Mouse (Mus musculus) limb, embryonic 10.5 days (tissue): Measurements from ENCODE around the gene Zfp638. TPM values are rescaled to one million over a fixed set of nuclear protein-coding genes. Genes with fewer than 3 reads are reported as not detected.
"Not testable (repeated sequence)": the region's sequence is repeated elsewhere in the genome, so short reads cannot be mapped to it uniquely, and the experiment has no call there.

Experiments used
- DNase-seq: peaks from one replicate; pipeline ENCODE4 v3.0.0-alpha.2; 2017; ENCODE audit warnings: low spot score
- H3K27ac ChIP-seq: fragments of 300-500 bp; sonication (generic); 2 replicates; pipeline ENCODE4 v1.5.1; 2016; ENCODE audit warnings: mild to moderate bottlenecking
- H3K27me3 ChIP-seq: fragments of 300-500 bp; sonication (generic); 2 replicates; pipeline ENCODE4 v1.6.1; 2016; ENCODE audit warnings: low read depth, mild to moderate bottlenecking; ENCODE audit not compliant: poor library complexity, severe bottlenecking
- H3K36me3 ChIP-seq: fragments of 300-500 bp; sonication (generic); 2 replicates; pipeline ENCODE4 v1.6.1; 2016; ENCODE audit warnings: mild to moderate bottlenecking, moderate library complexity
- H3K4me1 ChIP-seq: fragments of 300-500 bp; sonication (generic); 2 replicates; pipeline ENCODE4 v1.6.1; 2016
- H3K4me3 ChIP-seq: fragments of 300-500 bp; sonication (generic); 2 replicates; pipeline ENCODE4 v1.5.1; 2016; ENCODE audit warnings: mild to moderate bottlenecking, moderate library complexity
- H3K9me3 ChIP-seq: fragments of 300-500 bp; sonication (generic); replicated peaks from 2 replicates; pipeline ENCODE4 v1.6.1; 2016; ENCODE audit warnings: mild to moderate bottlenecking
- WGBS: fragments of 180-500 bp; shearing (Covaris S2); methylation state at CpG from one replicate; pipeline ENCODE4 v1.1.7; 2016; 5-methylcytosine and 5-hydroxymethylcytosine counted together
- polyA plus RNA-seq: library from polyadenylated mRNA; unstranded; fragments of >200 nt; fragmentation: Nextera tagmentation; extraction: Ambion mirVana; gene quantifications from 2 replicates; pipeline ENCODE4 v1.2.1, GENCODE M21; 2016

The Zfp638 gene
- 59.7 and 69.6 TPM in 2 replicates for polyA plus RNA-seq

- H3K27me3 ChIP-seq = peaks cover 27% of the 10 kb centered on the region
- no peaks in the 10 kb centered on the region for H3K36me3 ChIP-seq
- H3K4me3 ChIP-seq = peak within 1 kb of the TSS; percentile 60
- under 1% methylated on average over 50 of the region's 50 CpGs for WGBS
- peaks cover 14% of the 10 kb centered on the region for H3K4me1 ChIP-seq
- peak within 1 kb of the TSS; percentile 63 for H3K27ac ChIP-seq
- DNase-seq = peak; percentile 95
- no peaks in the 10 kb centered on the region for H3K9me3 ChIP-seq
Observed at GRCm38 (mm10) chr6:83866954-83867597, at the start of gene Zfp638. Gene Zfp638, plus strand, starts transcription at chr6:83867109.

- Histone ChIP-seq H3K9me3 (no peaks in the 10 kb centered on the region), H3K27me3 (no peaks in the 10 kb centered on the region), H3K36me3 (peaks cover 47% of the 10 kb centered on the region), H3K4me3 (no peak overlapping the region), H3K4me1 (no peaks in the 10 kb centered on the region), H3K27ac (no peak overlapping the region)
- DNase-seq = no peak
- 86% methylated on average over 1 of the region's 1 CpGs for WGBS
Observed at GRCm38 (mm10) chr6:83818996-83819395, 47.9 kb upstream of the Zfp638 start.

- WGBS = 92% methylated on average over 2 of the region's 2 CpGs
- Histone ChIP-seq H3K27ac (no peak overlapping the region), H3K27me3 (no peaks in the 10 kb centered on the region), H3K9me3 (no peaks in the 10 kb centered on the region), H3K4me3 (no peak overlapping the region), H3K36me3 (peaks cover 28% of the 10 kb centered on the region), H3K4me1 (no peaks in the 10 kb centered on the region)
- DNase-seq = no peak
Observed at GRCm38 (mm10) chr6:83820727-83821515, 46.0 kb upstream of the Zfp638 start.

GRCm38 (mm10) chr6:83821856-83822255 is 45.1 kb upstream of the Zfp638 start:
- Histone ChIP-seq H3K4me1 (no peaks in the 10 kb centered on the region), H3K9me3 (no peaks in the 10 kb centered on the region), H3K27ac (no peak overlapping the region), H3K36me3 (peaks cover 24% of the 10 kb centered on the region), H3K27me3 (no peaks in the 10 kb centered on the region), H3K4me3 (no peak overlapping the region)
- WGBS = 95% methylated on average over 2 of the region's 2 CpGs
- no peak for DNase-seq

- no peak for DNase-seq
- Histone ChIP-seq H3K27me3 (no peaks in the 10 kb centered on the region), H3K9me3 (no peaks in the 10 kb centered on the region), H3K27ac (peak overlapping the region; percentile 92), H3K36me3 (peaks cover 18% of the 10 kb centered on the region; the same call in 1 of the 2 replicates), H3K4me1 (peaks cover 19% of the 10 kb centered on the region), H3K4me3 (peak overlapping the region; percentile 68)
- 1% methylated on average over 35 of the region's 35 CpGs for WGBS
Observed at GRCm38 (mm10) chr6:83830941-83831605, 35.8 kb upstream of the Zfp638 start.

- no peaks in the 10 kb centered on the region for H3K9me3 ChIP-seq
- H3K27me3 ChIP-seq = no peaks in the 10 kb centered on the region
- WGBS = under 1% methylated on average over 37 of the region's 37 CpGs
- peak; percentile 97 for DNase-seq
- H3K36me3 ChIP-seq = peaks cover 15% of the 10 kb centered on the region; the same call in 1 of the 2 replicates
- peak within 1 kb of the TSS; percentile 92 for H3K27ac ChIP-seq
- peak within 1 kb of the TSS; percentile 68 for H3K4me3 ChIP-seq
- peaks cover 22% of the 10 kb centered on the region for H3K4me1 ChIP-seq
Observed at GRCm38 (mm10) chr6:83831606-83832123, 35.2 kb upstream of the Zfp638 start, which contains the start of gene Paip2b. Gene Paip2b, minus strand, starts transcription at chr6:83831741.

- whole genome bisulfite sequencing = 62% methylated on average over 1 of the region's 1 CpGs
- Histone ChIP-seq H3K4me3 (peak overlapping the region; percentile 68), H3K4me1 (peaks cover 22% of the 10 kb centered on the region), H3K27ac (peak overlapping the region; percentile 51; the same call in 1 of the 2 replicates)
- H3K27me3 ChIP-seq, DNase-seq, H3K9me3 ChIP-seq, H3K36me3 ChIP-seq: not testable (repeated sequence)
Observed at GRCm38 (mm10) chr6:83832393-83832792, 34.5 kb upstream of the Zfp638 start.

GRCm38 (mm10) chr6:83836826-83837225 is 30.1 kb upstream of the Zfp638 start:
- WGBS = 83% methylated on average over 2 of the region's 2 CpGs

GRCm38 (mm10) chr6:83838046-83838445 is 28.9 kb upstream of the Zfp638 start:
- DNase-seq = no peak
- Histone ChIP-seq H3K4me3 (no peak overlapping the region), H3K9me3 (no peaks in the 10 kb centered on the region), H3K36me3 (no peaks in the 10 kb centered on the region), H3K27me3 (no peaks in the 10 kb centered on the region), H3K27ac (no peak overlapping the region), H3K4me1 (peaks cover 7% of the 10 kb centered on the region; the same call in 1 of the 2 replicates)
- 93% methylated on average over 2 of the region's 2 CpGs for WGBS

More at GRCm38 (mm10) chr6:83836826-83837225, 30.1 kb upstream of the Zfp638 start:
- peaks cover 11% of the 10 kb centered on the region; the same call in 1 of the 2 replicates for H3K4me1 ChIP-seq
- H3K4me3 ChIP-seq = no peak overlapping the region
- no peaks in the 10 kb centered on the region for H3K36me3 ChIP-seq
- no peak for DNase-seq
- H3K9me3 ChIP-seq = no peaks in the 10 kb centered on the region
- H3K27ac ChIP-seq = no peak overlapping the region
- no peaks in the 10 kb centered on the region for H3K27me3 ChIP-seq

GRCm38 (mm10) chr6:83840086-83840485 is 26.8 kb upstream of the Zfp638 start:
- H3K36me3 ChIP-seq = no peaks in the 10 kb centered on the region
- H3K9me3 ChIP-seq = no peaks in the 10 kb centered on the region
- no peak overlapping the region for H3K4me3 ChIP-seq
- peaks cover 7% of the 10 kb centered on the region; the same call in 1 of the 2 replicates for H3K4me1 ChIP-seq
- DNase-seq = no peak
- WGBS = 88% methylated on average over 6 of the region's 6 CpGs
- H3K27ac ChIP-seq = no peak overlapping the region
- no peaks in the 10 kb centered on the region for H3K27me3 ChIP-seq

- Histone ChIP-seq H3K27me3 (no peaks in the 10 kb centered on the region), H3K9me3 (no peaks in the 10 kb centered on the region), H3K4me3 (no peak overlapping the region), H3K4me1 (no peaks in the 10 kb centered on the region), H3K36me3 (no peaks in the 10 kb centered on the region), H3K27ac (no peak overlapping the region)
- DNase-seq = no peak
- WGBS = 88% methylated on average over 10 of the region's 10 CpGs
Observed at GRCm38 (mm10) chr6:83844913-83845312, 22.0 kb upstream of the Zfp638 start.

- Histone ChIP-seq H3K36me3 (no peaks in the 10 kb centered on the region), H3K9me3 (no peaks in the 10 kb centered on the region), H3K27me3 (no peaks in the 10 kb centered on the region), H3K4me3 (no peak overlapping the region), H3K4me1 (no peaks in the 10 kb centered on the region), H3K27ac (no peak overlapping the region)
- no peak for DNase-seq
- WGBS = 93% methylated on average over 2 of the region's 2 CpGs
Observed at GRCm38 (mm10) chr6:83846141-83846540, 20.8 kb upstream of the Zfp638 start.
